Mouse (Mus musculus) stomach, postnatal 0 days (tissue): Measurements from ENCODE around the gene Gm10190.

Source experiments
- CTCF ChIP-seq: IDR thresholded peaks from 2 replicates; pipeline ENCODE4 v1.5.1; 2016; ENCODE audit warnings: antibody characterized with exemption, low read depth, mild to moderate bottlenecking, moderate library complexity
- EP300 ChIP-seq: optimal IDR thresholded peaks from 2 replicates; pipeline ENCODE3; 2016; ENCODE audit warnings: antibody characterized with exemption

DNA sequence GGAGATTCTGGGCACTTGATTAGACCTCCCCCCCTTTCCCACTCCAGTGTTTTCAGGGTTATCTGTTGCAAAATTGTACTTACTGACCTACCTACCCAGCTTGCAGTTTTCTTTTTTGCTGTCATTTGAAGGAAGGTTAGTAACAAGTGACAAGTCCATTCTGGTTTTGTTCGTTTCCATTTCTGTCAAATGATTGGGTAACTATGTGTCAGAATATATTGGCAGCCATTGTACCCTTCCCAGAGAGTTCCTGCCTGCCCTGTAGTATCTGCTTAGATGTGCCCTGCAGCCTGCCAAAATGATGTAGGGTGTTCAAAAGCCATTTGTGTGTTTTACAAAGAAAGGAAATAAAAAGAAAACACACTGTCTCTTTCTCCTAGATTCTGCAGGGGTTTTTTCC lies 12.3 kb upstream of the Gm10190 start:
- TF ChIP-seq EP300 (no peak), CTCF (no peak)
